Mouse (Mus musculus): ENCODE results near the gene Igsf9.

GRCm38 (mm10) chr1:172461602-172462001 is 20.0 kb upstream of the Igsf9 start:
- no peak for TF ChIP-seq POLR2A (IDR thresholded peaks at IDR 0.05; ENCODE audit: borderline replicate concordance, extremely low read depth, low read depth, low read length)
- no peak for TF ChIP-seq CTCF (IDR thresholded peaks at IDR 0.05; ENCODE audit: insufficient read depth, low read length)

Data from lung, adult 2 months (tissue).